Mouse (Mus musculus) olfactory bulb, adult 2 months (tissue): ENCODE results near the gene Tom1l2. TPM values are rescaled to one million over a fixed set of nuclear protein-coding genes. Genes with fewer than 3 reads are reported as not detected.

Source experiments
- H3K27ac ChIP-seq: fragments of 200-500 bp; 2 replicates; pipeline ENCODE4 v1.5.1; 2012; ENCODE audit warnings: low read depth, low read length; ENCODE audit not compliant: insufficient read depth
- H3K4me1 ChIP-seq: fragments of 200-500 bp; 2 replicates; pipeline ENCODE4 v1.6.1; 2012; ENCODE audit warnings: low read length; ENCODE audit not compliant: control insufficient read depth, insufficient read depth
- H3K4me3 ChIP-seq: fragments of 200-500 bp; 2 replicates; pipeline ENCODE4 v1.5.1; 2012; ENCODE audit warnings: mild to moderate bottlenecking, low read depth, low read length, moderate library complexity; ENCODE audit not compliant: insufficient read depth
- CTCF ChIP-seq: fragments of 200-500 bp; IDR thresholded peaks from 2 replicates; pipeline ENCODE4 v1.5.1; 2012; ENCODE audit warnings: low read depth, mild to moderate bottlenecking, low read length, moderate library complexity; ENCODE audit not compliant: insufficient read depth
- POLR2A ChIP-seq: fragments of 200-500 bp; IDR thresholded peaks from 2 replicates; pipeline ENCODE4 v1.6.1; 2012; ENCODE audit warnings: mild to moderate bottlenecking, low read depth, low read length, moderate library complexity; ENCODE audit not compliant: insufficient read depth
- WGBS: fragments of 180-500 bp; shearing (Covaris S2); methylation state at CpG from one replicate; pipeline ENCODE4 v1.1.7; 2018; 5-methylcytosine and 5-hydroxymethylcytosine counted together
- polyA plus RNA-seq: library from polyadenylated mRNA; stranded (reverse); fragments of >200 nt; gene quantifications from 2 replicates; pipeline ENCODE4 v1.2.4, GENCODE M21; 2012; ENCODE audit warnings: low replicate concordance; ENCODE audit not compliant: missing spikeins, insufficient read depth, insufficient read length

Tom1l2 gene
- polyA plus RNA-seq, 1 experiment, result not detected

- Histone ChIP-seq H3K4me1 (no peaks in the 10 kb centered on the region), H3K27ac (no peak overlapping the region), H3K4me3 (no peak overlapping the region)
- 21% methylated on average over 1 of the region's 1 CpGs for WGBS
- no peak for TF ChIP-seq POLR2A
- no peak for TF ChIP-seq CTCF
These were observed 4.4 kb upstream of the Tom1l2 start for GRCm38 (mm10) chr11:60357116-60357515.

GRCm38 (mm10) chr11:60355952-60356351, 3.2 kb upstream of the Tom1l2 start:
- no peaks in the 10 kb centered on the region for H3K4me1 ChIP-seq
- TF ChIP-seq POLR2A (no peak), CTCF (no peak)
- no peak overlapping the region for H3K27ac ChIP-seq
- 93% methylated on average over 2 of the region's 2 CpGs for WGBS
- H3K4me3 ChIP-seq, result no peak overlapping the region

- 6% methylated on average over 11 of the region's 11 CpGs for WGBS
- TF ChIP-seq POLR2A, result no peak
- no peak for TF ChIP-seq CTCF
- Histone ChIP-seq H3K4me3 (peak overlapping the region; percentile 84), H3K27ac (peak overlapping the region; percentile 80), H3K4me1 (peaks cover 5% of the 10 kb centered on the region)
These were observed 757 bp downstream of the Tom1l2 start for GRCm38 (mm10) chr11:60351925-60352371.

- no peak overlapping the region for H3K27ac ChIP-seq
- TF ChIP-seq CTCF, result no peak
- no peak for TF ChIP-seq POLR2A
These were observed 1.3 kb downstream of the Tom1l2 start for GRCm38 (mm10) chr11:60351388-60351787.

GRCm38 (mm10) chr11:60346537-60346936, 6.2 kb downstream of the Tom1l2 start:
- peaks cover 5% of the 10 kb centered on the region for H3K4me1 ChIP-seq
- 23% methylated on average over 4 of the region's 4 CpGs for WGBS
- no peak for TF ChIP-seq POLR2A
- TF ChIP-seq CTCF, result no peak
- no peak overlapping the region for H3K27ac ChIP-seq
- no peak overlapping the region for H3K4me3 ChIP-seq

More at GRCm38 (mm10) chr11:60351388-60351787, 1.3 kb downstream of the Tom1l2 start:
- Histone ChIP-seq H3K4me3 (peak overlapping the region; percentile 84), H3K4me1 (peaks cover 5% of the 10 kb centered on the region)
- 28% methylated on average over 2 of the region's 2 CpGs for WGBS

GRCm38 (mm10) chr11:60345868-60346267, 6.8 kb downstream of the Tom1l2 start:
- TF ChIP-seq CTCF, result no peak
- TF ChIP-seq POLR2A, result no peak
- 86% methylated on average over 4 of the region's 4 CpGs for WGBS
- peaks cover 4% of the 10 kb centered on the region for H3K4me1 ChIP-seq
- H3K4me3 ChIP-seq, result no peak overlapping the region
- H3K27ac ChIP-seq, result no peak overlapping the region

GRCm38 (mm10) chr11:60339361-60339760, 13.3 kb downstream of the Tom1l2 start:
- 81% methylated on average over 12 of the region's 12 CpGs for WGBS
- Histone ChIP-seq H3K4me1 (peaks cover 5% of the 10 kb centered on the region), H3K27ac (no peak overlapping the region), H3K4me3 (no peak overlapping the region)
- TF ChIP-seq CTCF, result no peak
- TF ChIP-seq POLR2A, result no peak

GRCm38 (mm10) chr11:60338291-60338690, 14.4 kb downstream of the Tom1l2 start:
- no peak for TF ChIP-seq POLR2A
- TF ChIP-seq CTCF, result peak; percentile 40
- Histone ChIP-seq H3K4me3 (no peak overlapping the region), H3K27ac (no peak overlapping the region), H3K4me1 (peaks cover 15% of the 10 kb centered on the region)
- WGBS, result 84% methylated on average over 4 of the region's 4 CpGs

- H3K4me1 ChIP-seq, result peaks cover 15% of the 10 kb centered on the region
- H3K27ac ChIP-seq, result no peak overlapping the region
- no peak overlapping the region for H3K4me3 ChIP-seq
- TF ChIP-seq CTCF, result no peak
- TF ChIP-seq POLR2A, result no peak
- WGBS, result 43% methylated on average over 2 of the region's 2 CpGs
These were observed 16.9 kb downstream of the Tom1l2 start for GRCm38 (mm10) chr11:60335771-60336170.

GRCm38 (mm10) chr11:60334124-60334523, 18.6 kb downstream of the Tom1l2 start:
- H3K4me1 ChIP-seq, result peaks cover 15% of the 10 kb centered on the region
- peak overlapping the region; percentile 7; the same call in 1 of the 2 replicates for H3K27ac ChIP-seq
- TF ChIP-seq POLR2A (no peak), CTCF (no peak)
- H3K4me3 ChIP-seq, result no peak overlapping the region
- WGBS, result 69% methylated on average over 3 of the region's 3 CpGs
